Mouse (Mus musculus) retina, postnatal 7 days (tissue): ENCODE data around the gene Lix1l.

Experiments used
- DNase-seq: peaks from one replicate; pipeline ENCODE4 v3.0.0-alpha.2; 2012; ENCODE audit warnings: low read depth, low spot score

Lix1l gene

DNA sequence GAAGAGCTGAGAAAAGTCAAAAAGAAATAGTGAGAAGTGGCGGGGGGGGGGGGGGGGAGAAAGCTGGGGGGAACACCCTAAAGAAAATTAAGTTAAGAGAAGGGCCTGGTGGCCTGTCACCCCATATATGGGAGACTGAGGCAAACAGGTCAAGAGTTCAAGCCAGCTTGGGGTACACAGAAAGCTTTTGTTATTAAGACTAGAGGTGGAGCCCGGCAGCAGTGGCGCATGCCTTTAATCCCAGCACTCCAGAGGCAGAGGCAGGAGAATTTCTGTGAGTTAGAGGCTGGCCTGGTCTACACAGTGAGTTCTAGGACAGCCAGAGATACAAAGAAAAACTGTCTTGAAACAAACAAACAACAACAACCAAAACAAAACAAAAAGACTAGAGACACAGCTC lies 35.8 kb upstream of the Lix1l start:
- no peak for DNase-seq

DNA sequence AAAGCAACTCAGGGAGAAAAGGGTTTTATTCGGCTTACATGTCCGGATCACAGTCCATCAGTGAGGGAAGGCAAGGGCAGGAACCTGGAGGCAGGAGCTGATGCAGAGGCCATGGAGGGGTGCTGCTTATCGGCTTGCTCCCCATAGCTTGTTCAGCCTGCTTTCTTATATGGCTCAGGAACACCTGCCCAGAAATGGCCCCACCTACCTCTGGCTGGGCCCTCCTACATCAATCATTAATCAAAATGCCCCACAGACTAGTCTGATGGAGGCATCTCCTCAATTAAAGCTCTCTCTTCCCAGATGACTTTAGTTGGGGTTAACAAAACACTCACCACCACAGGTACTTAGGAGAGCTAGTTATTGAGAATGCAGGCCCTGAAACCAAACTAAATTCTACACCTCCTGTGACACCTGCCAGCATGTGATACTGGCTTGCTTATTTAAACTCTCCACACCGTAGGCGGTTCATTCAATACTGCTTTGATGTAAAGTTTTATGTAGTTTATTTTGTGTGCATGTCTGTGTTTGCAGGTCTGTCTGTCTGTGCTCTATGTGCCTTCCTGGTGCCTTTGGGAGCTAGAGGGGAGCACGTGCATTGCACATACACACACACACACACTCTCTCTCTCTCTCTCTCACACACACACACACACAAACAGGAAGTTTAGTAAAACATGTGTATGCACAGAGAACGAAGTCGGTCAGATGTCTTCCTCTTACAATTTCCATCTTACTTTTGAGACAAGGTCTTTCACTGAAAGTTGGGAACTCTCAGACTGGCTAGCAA lies 34.1 kb upstream of the Lix1l start:
- no peak for DNase-seq

DNA sequence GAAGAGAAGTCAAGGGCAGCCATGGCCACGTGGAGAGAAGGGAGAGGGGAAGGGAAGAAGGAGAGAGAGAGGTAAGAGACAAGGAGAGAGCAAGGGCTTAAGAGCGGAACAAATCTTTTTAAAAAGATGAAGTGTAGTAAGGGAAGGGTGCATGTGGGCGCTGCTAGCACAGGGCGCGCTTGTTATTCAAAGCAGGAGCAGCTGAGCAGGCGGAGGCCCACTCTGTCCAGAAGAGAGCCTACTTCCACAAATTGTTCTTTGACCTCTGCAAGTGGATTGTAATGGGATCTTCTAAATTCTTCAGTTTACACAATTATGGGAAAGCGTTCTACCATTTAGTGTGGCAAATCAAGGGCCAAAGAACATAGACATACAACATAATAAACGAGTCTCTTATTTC lies 32.3 kb upstream of the Lix1l start:
- no peak for DNase-seq

DNA sequence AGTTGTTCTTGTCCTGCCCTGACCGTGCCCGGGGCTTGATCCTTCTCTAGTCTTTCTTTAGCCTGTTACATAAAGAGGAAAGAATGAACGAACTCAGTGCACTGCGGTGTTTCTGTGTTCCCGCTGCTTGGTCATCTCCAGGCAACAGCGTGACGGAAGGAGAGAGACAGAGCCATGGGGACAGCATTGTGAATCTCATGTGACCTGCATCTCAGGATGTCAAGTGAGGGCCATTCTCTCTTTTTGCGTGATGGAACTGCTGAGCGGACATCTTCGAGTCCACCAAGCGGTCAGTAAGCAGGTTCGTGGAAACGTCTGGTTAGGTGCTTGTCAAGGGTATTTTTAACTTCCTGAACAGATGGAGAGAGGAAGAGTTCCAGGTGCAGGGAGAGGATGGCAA lies 31.4 kb upstream of the Lix1l start:
- DNase-seq, result no peak

DNA sequence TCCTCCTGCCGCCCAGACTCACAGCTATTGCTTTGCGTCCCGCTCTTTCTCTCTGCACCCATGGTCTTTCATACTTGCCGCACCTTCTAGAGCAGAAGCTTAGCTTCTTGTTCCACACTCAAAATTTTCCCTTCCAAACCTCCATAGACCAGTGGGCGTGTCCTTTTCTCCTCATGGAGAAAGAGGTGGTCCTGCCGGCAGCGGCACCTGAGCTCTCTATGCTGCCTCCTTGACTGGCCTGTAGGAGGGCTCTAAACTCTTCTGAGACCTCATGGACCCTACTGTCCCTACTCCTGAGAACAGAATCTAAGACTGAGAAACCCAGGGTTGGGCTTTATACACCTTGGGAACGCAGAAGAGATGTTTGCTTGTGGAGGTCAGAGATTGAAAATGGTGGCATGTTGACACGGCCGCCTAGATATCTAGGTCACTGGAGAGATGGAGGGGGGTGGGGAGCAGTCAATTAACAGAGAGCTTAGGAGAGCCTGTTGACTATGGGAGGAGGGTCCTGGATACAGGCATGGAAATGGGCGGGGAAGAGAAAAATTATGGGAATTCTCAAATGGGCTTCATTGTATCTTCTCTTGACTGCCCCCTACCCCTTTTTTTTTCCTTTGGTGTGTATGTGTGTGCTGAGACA lies 30.9 kb upstream of the Lix1l start:
- DNase-seq, result no peak

DNA sequence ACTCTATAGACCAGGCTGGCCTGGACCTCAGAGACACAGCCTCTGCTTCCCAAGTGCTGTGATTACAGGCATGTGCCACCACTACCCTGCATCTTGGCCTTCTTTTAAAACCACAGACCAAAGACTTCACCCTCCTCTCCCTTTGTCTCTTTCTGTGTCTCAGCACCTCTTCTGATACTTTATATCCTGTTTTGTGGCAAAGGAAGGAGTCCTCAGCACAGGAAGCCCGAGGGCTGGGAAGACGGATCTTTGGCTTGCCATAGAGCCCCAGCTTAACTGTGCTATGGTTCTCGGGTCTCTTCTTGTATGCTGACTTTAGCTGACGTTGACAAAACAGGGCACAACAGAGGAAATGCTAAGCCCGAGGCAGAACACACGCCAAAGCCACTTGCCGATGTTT lies 30.3 kb upstream of the Lix1l start:
- no peak for DNase-seq

DNA sequence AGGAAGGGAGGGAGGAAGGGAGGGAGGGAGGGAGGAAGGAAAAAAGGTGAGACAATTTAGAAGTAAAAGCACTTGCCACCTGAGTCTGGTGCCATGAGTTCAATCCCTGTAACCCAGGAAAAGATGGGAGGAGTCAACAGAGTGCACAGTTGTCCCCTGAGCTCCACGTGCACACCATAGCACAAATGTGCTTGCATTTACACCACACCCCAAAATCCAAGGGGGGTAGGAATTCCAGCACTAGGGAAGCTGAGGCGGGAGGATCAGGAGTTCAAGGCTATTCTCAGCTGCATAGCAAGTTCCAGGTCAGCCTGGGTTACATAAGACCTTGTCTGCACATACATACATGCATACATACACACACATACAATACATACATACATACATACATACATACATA lies 29.6 kb upstream of the Lix1l start:
- DNase-seq, result no peak

DNA sequence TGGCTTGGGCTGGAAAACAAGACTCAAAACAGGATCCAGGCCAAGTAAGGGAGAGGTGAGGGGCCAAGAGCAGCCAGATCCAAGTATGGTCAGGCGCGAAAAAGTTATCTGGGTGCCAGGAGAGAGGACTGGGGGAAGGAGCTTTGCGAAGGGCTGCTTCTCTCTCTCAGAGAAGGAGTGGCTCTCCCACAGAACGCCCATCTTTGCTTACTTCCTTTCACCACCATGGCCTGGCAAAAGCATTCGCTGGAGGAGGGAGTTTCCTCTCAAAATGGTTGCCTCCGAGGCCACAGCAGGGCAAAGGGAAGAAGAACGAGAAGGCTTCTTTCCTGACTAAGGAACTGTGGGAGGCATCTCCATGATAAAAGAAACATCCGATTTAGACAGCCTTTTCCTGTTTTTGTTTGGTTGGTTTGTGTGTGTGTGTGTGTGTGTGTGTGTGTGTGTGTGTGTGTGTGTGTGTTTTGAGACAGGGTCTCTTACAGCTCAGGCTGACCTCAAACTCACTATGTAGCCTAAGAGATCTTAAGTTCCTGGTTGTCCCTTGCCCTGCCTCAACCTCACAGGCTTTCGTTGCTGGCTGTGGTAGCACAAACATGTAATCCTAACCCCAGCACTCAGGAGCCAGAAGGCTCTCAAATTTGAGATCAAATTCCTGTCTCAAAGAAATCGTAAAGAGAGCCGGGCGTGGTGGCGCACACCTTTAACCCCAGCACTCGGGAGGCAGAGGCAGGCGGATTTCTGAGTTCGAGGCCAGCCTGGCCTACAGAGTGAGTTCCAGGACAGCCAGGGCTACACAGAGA lies 28.9 kb upstream of the Lix1l start:
- no peak for DNase-seq

DNA sequence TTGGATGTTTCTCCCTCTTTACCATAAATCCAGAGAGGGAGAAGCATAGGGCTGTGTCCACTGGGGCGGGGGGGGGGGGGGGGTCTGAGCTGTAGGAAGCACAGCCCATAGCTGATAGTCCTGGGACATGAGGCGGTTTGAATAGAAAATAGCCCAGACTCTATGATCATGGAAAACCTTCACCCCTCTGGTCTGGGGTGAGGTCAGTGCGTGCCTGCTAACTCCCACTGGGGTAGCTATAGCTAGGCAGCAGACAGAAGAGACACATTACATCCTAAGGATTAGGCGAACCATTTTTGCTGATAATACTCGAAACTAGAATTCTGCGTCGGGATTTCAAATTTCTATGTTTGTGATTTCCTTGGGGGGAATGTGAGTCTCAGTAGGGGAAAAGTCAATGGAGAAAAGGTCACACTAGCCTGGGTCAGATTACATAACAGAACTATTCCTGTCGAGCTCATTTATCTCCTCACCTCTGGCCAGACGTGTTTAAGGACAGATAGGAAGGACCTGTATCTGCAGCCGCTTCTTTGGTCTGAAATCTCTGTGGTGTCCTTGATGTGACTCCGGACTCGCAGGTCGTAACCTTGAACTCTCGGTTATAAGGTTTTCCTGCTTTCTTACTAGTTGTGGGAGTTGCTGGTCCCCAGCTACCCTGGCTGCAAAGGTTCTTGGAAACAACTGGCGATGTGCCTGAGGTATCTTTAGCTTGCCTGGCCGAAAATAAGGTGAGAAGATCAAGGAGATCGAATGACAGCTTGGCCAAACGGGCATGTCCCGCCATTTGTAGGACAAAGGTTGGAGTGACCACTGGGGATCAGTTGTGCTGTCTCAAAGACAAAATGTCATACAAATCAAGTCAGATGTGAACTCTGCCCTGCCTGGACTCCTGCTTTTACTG lies 27.1 kb upstream of the Lix1l start:
- no peak for DNase-seq

DNA sequence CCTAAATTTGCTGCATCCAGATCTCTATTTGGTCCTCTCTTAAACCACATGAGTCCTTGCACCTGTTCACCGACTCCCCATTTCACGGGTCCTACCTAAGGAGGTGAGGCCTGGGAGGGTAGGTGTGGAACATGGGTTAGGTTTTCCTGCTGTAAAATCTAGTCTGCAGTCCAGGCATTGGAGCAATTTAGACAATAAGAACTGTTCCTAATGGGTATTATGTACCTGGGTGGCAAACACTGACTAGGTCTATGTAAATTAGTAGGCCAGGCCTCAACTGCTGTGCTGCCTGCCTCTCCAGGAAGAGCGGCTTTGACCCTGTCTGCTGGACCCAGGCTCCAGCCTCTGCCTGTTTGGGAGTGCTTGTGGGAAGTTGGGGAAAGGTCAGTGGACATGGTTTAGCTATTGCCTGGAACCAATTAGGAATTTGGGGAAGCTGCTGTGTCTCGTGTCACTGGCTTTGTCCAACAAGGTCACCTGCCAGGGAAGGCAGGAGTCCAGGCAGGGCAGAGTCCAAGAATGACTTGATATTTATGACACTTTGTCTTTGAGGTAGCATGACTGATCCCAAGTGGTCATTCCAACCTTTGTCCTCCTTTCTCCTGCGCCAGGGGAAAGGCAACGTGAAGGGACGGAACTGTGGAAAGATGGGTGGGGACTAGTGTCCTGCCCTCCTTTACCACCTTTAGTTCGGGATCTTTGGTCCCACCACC lies 25.5 kb upstream of the Lix1l start:
- DNase-seq, result no peak

DNA sequence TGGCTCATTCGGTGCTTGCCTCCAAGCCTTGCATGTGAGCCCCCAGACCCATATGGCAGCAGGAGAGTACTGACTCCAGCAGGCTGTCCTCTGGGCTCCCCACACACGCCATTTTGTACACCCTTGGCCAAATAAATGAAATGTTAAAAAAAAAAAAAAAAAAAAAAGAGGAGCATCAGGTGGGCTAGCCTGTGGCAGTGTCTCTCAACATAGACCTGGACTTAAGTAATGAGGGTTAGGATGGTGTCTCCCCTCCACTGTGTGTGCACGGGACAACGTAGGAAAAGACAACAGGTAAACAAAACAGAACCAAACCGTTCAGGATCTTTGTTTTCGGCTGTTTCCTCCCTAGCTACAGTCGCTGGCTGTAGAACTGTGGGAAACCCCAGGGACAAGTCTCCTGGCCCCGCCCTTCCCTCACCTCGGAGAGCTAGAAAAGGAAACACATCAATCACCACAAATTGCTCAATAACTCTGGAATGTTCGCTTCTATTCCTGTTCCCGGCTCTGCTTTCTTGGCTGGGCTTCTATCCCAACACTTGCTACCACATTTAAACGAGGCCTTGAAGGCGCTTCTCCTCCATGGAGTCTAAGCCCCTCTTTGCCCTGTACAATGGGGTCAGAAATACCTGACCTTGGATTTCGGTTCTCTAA lies 24.8 kb upstream of the Lix1l start:
- DNase-seq, result no peak

DNA sequence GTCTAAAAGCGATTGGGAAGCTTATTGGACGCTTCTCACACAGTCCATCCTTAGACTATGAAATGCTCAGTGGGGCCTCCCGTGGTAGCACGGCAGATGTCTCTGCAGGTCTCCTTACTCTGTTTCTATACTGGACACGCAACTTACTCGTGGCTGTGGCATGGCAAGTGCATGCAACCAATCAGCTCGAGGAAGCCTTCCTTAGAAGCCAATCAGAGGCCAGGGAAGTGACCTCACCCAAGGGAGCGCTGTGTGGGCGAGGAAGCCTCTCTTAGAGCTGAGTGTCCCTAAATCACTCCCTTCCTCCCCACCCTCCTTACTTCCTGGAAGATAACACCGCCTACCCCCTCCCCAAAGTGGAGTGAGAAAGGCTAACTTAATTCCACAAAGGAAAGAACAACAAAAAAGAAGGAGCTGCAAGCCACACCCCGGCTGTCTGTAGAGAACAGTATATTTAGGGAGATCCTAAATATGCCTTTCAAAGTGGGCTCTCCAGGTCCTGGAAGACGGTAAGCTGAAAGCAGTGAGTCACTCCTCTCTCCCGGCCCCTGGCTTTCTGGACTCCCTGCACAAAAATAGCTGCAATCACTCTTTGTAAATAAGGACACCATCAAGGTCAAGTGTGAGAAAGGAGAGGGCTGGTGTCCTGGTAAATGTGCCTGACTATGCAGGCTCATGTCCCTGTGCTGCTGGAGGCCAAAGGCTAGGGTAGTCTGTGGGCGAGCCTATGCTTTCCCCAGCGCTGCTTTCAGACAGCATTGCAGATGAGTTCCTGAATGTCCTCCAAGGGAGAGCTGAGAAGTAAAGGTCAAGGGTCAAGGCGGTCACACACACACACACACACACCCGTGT lies 24.0 kb upstream of the Lix1l start, which contains the start of gene Gm16253:
Gm16253 (plus strand) TSS at position 295 of the 852 bp plus-strand sequence.
- no peak for DNase-seq

DNA sequence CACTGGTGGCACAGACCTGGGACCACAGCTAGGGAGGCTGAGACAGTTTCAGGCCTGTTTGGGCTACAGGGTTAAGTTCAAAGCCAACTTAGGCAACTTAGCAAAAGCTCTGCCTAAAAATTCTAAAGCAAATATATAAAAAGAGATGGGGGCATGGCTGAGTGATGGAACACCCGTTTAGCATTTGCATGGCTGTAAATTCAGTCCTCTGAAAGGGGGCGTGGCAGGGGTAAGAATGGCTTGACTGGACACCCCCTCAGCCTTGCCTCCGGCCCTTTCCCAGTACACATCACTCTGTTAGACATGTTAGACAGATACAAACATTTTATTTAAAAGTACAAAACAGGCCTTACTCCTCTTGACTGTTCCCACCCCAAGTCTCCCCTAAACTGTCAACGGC lies 23.4 kb upstream of the Lix1l start:
- no peak for DNase-seq

DNA sequence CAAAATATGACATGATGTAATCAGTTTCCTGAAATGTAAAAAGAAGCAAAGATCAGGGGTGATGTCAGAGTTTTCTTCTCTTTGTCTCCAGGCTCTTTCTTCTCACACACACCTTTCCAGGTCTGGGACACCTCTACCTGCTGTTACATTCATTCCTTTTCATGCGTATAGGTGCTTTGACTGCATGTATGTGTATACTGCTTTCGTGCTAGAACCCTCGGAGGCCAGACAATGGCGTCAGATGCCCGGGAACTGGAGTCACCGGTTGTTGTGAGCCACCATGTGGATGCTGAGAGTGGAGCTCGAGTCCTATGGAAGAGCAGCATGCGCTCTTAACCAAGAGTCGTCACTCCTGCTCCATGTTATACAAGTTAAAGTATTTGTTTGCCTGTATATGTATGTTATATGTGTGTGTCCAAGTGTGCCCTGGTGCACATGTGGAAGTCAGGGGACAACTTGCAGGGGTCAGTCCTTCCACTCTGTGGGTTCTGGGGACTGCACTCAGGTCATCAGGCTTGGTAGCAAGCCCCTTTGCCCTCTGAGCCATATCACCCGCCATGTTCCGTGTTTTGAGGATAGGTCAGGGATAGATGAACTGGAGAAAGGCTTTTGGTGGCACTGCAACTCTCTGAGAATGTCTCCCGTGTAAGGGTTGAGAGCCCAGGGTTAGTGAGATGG lies 22.2 kb upstream of the Lix1l start:
- DNase-seq, result no peak

DNA sequence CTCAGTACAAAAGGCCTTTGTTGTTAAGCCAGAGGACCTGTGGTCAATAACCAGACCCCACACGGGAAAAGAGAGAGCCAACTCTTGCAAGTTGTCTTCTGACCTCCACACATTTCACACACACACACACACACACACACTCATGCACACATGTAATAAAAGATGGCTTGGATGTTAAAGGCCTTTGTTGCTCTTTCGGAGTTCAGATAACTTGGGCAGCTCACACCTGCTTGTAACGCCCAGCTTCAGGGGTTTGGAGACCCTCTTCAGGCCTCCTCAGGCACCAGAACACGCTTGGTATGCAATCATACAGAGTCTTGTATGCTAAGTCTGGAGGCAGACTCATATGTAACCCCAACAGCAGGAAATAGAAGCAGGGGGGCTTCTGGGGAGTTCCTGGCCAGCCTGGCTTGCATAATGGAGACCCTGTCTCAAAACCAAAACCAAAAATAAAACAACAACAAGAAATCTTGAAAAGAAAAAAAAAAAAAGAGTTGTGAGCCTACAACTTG lies 21.7 kb upstream of the Lix1l start:
- no peak for DNase-seq

DNA sequence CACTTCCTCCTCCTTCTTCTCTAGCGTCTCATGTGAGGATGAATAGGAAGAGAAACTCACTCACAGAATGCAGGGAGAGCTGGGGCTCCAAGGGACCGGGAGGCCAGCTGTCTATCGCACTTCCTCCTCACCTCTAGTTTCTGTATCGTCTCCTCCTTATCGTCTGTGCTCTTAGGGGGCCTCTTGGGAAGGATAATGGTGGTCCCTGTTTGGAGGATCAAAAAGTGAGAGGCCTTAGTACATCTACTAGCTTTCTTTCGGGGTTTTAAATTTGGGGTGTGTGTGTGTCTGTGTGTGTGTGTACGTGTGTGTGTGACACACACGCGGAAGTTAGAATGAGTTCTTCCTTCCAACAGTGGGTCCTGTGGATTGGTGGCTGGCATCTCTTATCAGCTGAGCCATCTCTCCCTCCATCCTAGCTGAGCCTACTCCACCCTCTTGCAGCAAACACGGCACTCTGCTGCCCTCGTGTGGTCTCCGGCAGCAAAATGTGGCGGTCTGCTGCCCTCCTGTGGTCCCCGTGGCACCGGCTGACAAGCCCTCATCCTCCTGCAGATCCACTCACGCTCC lies 21.0 kb upstream of the Lix1l start:
- DNase-seq, result peak; percentile 92

DNA sequence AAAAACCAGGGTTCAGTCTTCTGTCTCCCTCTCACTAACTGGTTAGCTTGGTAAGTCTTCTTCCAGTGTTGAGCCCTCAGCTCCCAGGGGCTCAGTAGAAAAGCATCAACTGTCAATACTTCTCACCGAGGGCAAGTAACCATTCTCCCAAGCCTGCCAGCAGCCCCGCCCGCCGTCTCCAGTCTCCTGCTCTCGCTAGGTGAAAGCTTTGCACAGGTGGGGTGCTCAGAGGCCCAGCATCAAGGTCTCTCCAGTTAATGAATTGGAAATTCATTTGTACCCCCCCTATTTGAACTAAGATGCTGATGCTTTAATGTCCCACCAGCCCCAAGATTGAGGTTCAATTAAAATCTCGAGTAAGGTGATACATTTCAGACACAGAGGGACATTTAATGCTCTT lies 19.8 kb upstream of the Lix1l start:
- no peak for DNase-seq

DNA sequence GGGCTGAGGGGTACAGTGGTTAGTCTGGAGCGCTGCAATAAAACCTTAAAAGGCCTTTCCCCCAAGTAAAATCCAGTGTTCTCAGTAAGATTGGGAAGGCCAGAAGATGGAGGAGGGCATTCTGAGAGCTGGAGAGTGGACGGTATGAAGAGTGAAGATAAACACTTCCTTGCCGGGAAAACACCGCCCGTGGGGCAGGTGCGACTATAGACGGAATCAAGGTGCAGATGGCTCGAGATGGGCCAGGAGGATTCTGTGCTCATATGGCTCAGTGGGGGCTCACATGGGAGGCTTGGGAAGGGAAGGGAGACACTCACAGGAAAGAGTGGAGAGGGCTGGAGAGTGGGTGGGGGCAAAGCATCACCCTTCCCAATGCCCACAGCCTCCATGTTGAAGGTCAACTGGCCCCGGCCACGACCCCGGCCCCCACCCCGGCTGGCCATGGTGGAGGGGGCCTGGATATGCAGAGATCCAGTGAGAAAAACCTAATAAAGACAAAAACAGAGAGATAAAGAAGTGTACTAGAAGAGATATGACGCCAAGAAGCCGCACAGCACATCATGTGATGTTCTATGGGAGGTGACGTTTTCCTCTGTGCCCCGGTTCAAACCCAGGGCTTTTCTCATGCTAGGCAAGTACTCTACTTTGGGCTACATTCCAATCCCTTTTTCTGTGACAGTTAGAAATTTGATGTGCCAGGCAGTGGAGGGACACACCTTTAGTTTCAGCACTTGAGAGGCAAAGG lies 19.0 kb upstream of the Lix1l start:
- no peak for DNase-seq
